8 mouse cellular contexts compared by ENCODE assay signal in the genomic region with DNA sequence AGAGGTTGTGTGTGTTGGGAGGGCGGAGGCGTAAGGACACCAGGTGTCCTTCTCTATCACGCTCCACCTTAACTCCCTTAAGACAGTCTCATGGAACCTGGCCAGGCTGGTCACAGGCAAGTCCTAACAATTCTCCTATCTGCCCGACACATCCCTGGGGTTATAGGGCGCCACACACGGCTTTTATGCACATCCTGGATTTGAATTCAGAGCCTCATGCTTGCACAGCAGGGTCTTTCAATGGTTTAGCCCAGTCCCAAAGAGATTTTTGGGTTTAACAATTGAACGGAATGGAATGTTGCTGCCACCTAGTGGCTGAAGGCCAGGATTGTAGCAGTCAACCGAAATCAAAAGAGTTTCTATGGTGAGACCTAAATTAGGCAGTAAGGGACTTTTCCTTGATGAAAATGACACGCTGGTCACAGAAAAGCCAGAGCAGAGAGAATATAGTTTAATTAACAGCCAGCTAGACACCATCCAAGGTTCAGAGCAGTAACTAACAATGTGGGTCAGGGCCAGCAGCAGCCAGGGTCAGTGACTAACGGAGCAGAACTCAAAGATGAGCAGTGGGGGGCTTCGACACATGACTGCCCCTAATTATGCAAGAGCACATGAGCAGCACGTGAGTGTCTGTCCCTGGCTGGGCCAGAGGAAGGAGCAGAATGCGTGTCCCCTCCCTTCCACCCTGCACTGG. TPM values are rescaled to one million over a fixed set of nuclear protein-coding genes. Genes with fewer than 3 reads are reported as not detected.
DNase-seq lines count a peak whose midpoint lies in the region; ATAC-seq and TF ChIP-seq lines count a peak whose summit lies in the region.

No protein-coding gene starts in this region.

- peak; percentile 87 for ATAC-seq in activated CD4-positive, CD25-positive, alpha-beta regulatory T cell, adult 4 months
- peak; percentile 31; the same call in 1 of the 2 replicates for ATAC-seq in intestine, embryonic 14.5 days (replicated peaks; ENCODE audit: low FRiP score, low TSS enrichment, low read depth)
- ATAC-seq in midbrain, embryonic 11.5 days (ENCODE audit: low FRiP score): peak; percentile 77

- H3K4me3 ChIP-seq in cortical plate, adult 2 months (ENCODE audit: insufficient read depth, low read length): no peak overlapping the region
- no peak overlapping the region for H3K4me3 ChIP-seq in intestine, embryonic 14.5 days (ENCODE audit: low read depth, low read length)
- H3K4me3 ChIP-seq in midbrain, embryonic 11.5 days (ENCODE audit: low read depth, low read length): no peak overlapping the region

- peak overlapping the region; percentile 20; the same call in 1 of the 2 replicates for H3K4me2 ChIP-seq in intestine, embryonic 14.5 days (ENCODE audit: low read length)
- no peak overlapping the region for H3K4me2 ChIP-seq in midbrain, embryonic 11.5 days

- peak; percentile 73 for TF ChIP-seq CTCF in cortical plate, adult 2 months (IDR thresholded peaks at IDR 0.05; ENCODE audit: extremely low read depth, insufficient read depth, low read length)

- 20% methylated on average over 13 of the region's 13 CpGs for WGBS in intestine, embryonic 14.5 days
- WGBS in midbrain, embryonic 11.5 days: 9% methylated on average over 13 of the region's 13 CpGs

- DNase-seq in 3T3-L1 (ENCODE audit: low read depth, low spot score): peak; percentile 84
- DNase-seq in gastrocnemius, postnatal 10 days: peak; percentile 49
- peak; percentile 81 for DNase-seq in intestine, embryonic 14.5 days (ENCODE audit: low spot score)
- peak; percentile 42 to 72 for DNase-seq in left cerebral cortex, postnatal 36 days (ENCODE audit: low spot score in 2 of 2)
- peak; percentile 97 for DNase-seq in midbrain, embryonic 11.5 days (ENCODE audit: low spot score, missing footprints)
- peak; percentile 69 to 75 for DNase-seq in spleen, postnatal 10 days (ENCODE audit: low spot score in 2 of 2)

- no peak for TF ChIP-seq POLR2A in cortical plate, adult 2 months (IDR thresholded peaks at IDR 0.05; ENCODE audit: extremely low read depth, insufficient read depth, low read length)

- no peaks in the 10 kb centered on the region for H3K9me3 ChIP-seq in intestine, embryonic 14.5 days (ENCODE audit: control insufficient read depth, low read length)
- H3K9me3 ChIP-seq in midbrain, embryonic 11.5 days (ENCODE audit: control insufficient read depth, low read length): no peaks in the 10 kb centered on the region

- no peaks in the 10 kb centered on the region for H3K27me3 ChIP-seq in intestine, embryonic 14.5 days (replicated peaks; ENCODE audit: control insufficient read depth, insufficient read depth, low read length)
- no peaks in the 10 kb centered on the region for H3K27me3 ChIP-seq in midbrain, embryonic 11.5 days (ENCODE audit: control insufficient read depth, insufficient read depth, low read length)

- no peak overlapping the region for H3K27ac ChIP-seq in cortical plate, adult 2 months (ENCODE audit: insufficient read depth, low read length)
- no peak overlapping the region for H3K27ac ChIP-seq in intestine, embryonic 14.5 days (ENCODE audit: low read depth)
- no peak overlapping the region for H3K27ac ChIP-seq in midbrain, embryonic 11.5 days (ENCODE audit: low read depth, low read length)

- H3K9ac ChIP-seq in intestine, embryonic 14.5 days (ENCODE audit: low read length): no peak overlapping the region
- no peak overlapping the region for H3K9ac ChIP-seq in midbrain, embryonic 11.5 days (ENCODE audit: low read length)

- intact Hi-C loops in left cerebral cortex, postnatal 36 days (cut with DNase I): loop anchor here (2.0 kb wide), 2 partner anchors 75 to 115 kb away; no protein-coding TSS in a partner anchor

- no peaks in the 10 kb centered on the region; the same call in 1 of the 2 replicates for H3K4me1 ChIP-seq in cortical plate, adult 2 months (ENCODE audit: control insufficient read depth, insufficient read depth, low read length)
- no peaks in the 10 kb centered on the region for H3K4me1 ChIP-seq in intestine, embryonic 14.5 days (replicated peaks; ENCODE audit: control insufficient read depth, insufficient read depth, low read length)
- no peaks in the 10 kb centered on the region; the same call in 1 of the 2 replicates for H3K4me1 ChIP-seq in midbrain, embryonic 11.5 days (ENCODE audit: control insufficient read depth, insufficient read depth, low read length)

- H3K36me3 ChIP-seq in intestine, embryonic 14.5 days (ENCODE audit: control insufficient read depth, insufficient read depth, low read length): no peaks in the 10 kb centered on the region
- no peaks in the 10 kb centered on the region for H3K36me3 ChIP-seq in midbrain, embryonic 11.5 days (ENCODE audit: control insufficient read depth, insufficient read depth, low read length)

RNA-seq across cellular contexts. Expression of a gene that starts 13.9 kb away (rescaled TPM):
- 1 to 10 TPM; 4.2 to 5.2 TPM for polyA plus RNA-seq in activated CD4-positive, CD25-positive, alpha-beta regulatory T cell, adult 4 months (2017; shearing (Covaris generic))
- polyA plus RNA-seq in cortical plate, adult 2 months (2012; rRNA removed): 15.1 and 16.2 TPM in 2 replicates
- 10 to 100 TPM in 1 of 2 experiments, 1 to 10 TPM in 1; 8.5 to 10.2 TPM for total RNA-seq in gastrocnemius, postnatal 10 days (2021)
- 4.8 and 6.1 TPM in 2 replicates for polyA plus RNA-seq in intestine, embryonic 14.5 days (2014; fragmentation: Nextera tagmentation; extraction: Ambion mirVana)
- total RNA-seq in left cerebral cortex, postnatal 36 days (2021): 10 to 100 TPM; 11.1 to 14.3 TPM
- 1.9 TPM in 2 replicates for polyA plus RNA-seq in midbrain, embryonic 11.5 days (2014; fragmentation: Nextera tagmentation; extraction: Ambion mirVana)

RNA-seq across cellular contexts. Expression of a gene that starts 38.3 kb away (rescaled TPM):
- 1 to 10 TPM; 2.4 to 4.6 TPM for polyA plus RNA-seq in activated CD4-positive, CD25-positive, alpha-beta regulatory T cell, adult 4 months (2017; shearing (Covaris generic))
- 16.0 and 17.8 TPM in 2 replicates for polyA plus RNA-seq in cortical plate, adult 2 months (2012; rRNA removed)
- 10 to 100 TPM; 10.5 to 15.4 TPM for total RNA-seq in gastrocnemius, postnatal 10 days (2021)
- polyA plus RNA-seq in intestine, embryonic 14.5 days (2014; fragmentation: Nextera tagmentation; extraction: Ambion mirVana): 7.3 and 8.2 TPM in 2 replicates
- 10 to 100 TPM; 23.4 to 25.2 TPM for total RNA-seq in left cerebral cortex, postnatal 36 days (2021)
- polyA plus RNA-seq in midbrain, embryonic 11.5 days (2014; fragmentation: Nextera tagmentation; extraction: Ambion mirVana): 8.9 and 9.8 TPM in 2 replicates

Comparison
In these comparisons a context has a peak if more than half of its experiments do, and no peak if none do; other contexts are left out.
1. ATAC-seq: peak in every context shown above with its lines; median percentile 87 in activated CD4-positive, CD25-positive, alpha-beta regulatory T cell, adult 4 months; 77 in midbrain, embryonic 11.5 days; 31 in intestine, embryonic 14.5 days.